Mouse (Mus musculus) heart, postnatal 0 days (tissue): Measurements from ENCODE around the gene March5. TPM values are rescaled to one million over a fixed set of nuclear protein-coding genes. Genes with fewer than 3 reads are reported as not detected.

Experiments used
- ATAC-seq: fragments of 200-750 bp; cut with Nextera tagmentation; 2 replicates; pipeline ENCODE4 v1.8.0; 2017; ENCODE audit warnings: low read depth, moderate number of reproducible peaks, moderate library complexity; ENCODE audit not compliant: insufficient read depth
- DNase-seq: peaks from one replicate; pipeline ENCODE4 v3.0.0-alpha.2; 2016; ENCODE audit warnings: low spot score
- H3K27ac ChIP-seq: fragments of 300-500 bp; sonication (generic); 2 replicates; pipeline ENCODE4 v1.5.1; 2014; ENCODE audit warnings: low read depth, mild to moderate bottlenecking
- H3K27me3 ChIP-seq: fragments of 300-500 bp; sonication (generic); 2 replicates; pipeline ENCODE4 v1.6.1; 2014; ENCODE audit warnings: low read length, mixed read lengths; ENCODE audit not compliant: control insufficient read depth, insufficient read depth
- H3K36me3 ChIP-seq: fragments of 300-500 bp; sonication (generic); replicated peaks from 2 replicates; pipeline ENCODE4 v1.6.1; 2014; ENCODE audit warnings: low read length, mixed read lengths; ENCODE audit not compliant: control insufficient read depth, insufficient read depth
- H3K4me1 ChIP-seq: fragments of 300-500 bp; sonication (generic); 2 replicates; pipeline ENCODE4 v1.6.1; 2014; ENCODE audit warnings: antibody characterized with exemption; ENCODE audit not compliant: control insufficient read depth, insufficient read depth
- H3K4me2 ChIP-seq: fragments of 300-500 bp; sonication (generic); 2 replicates; pipeline ENCODE4 v1.6.1; 2014; ENCODE audit warnings: low read depth, mild to moderate bottlenecking, low read length, moderate library complexity
- H3K4me3 ChIP-seq: fragments of 300-500 bp; sonication (generic); 2 replicates; pipeline ENCODE4 v1.5.1; 2014; ENCODE audit warnings: low read depth, low read length
- H3K9ac ChIP-seq: fragments of 300-500 bp; sonication (generic); replicated peaks from 2 replicates; pipeline ENCODE4 v1.6.1; 2014; ENCODE audit warnings: low read depth, low read length, mixed read lengths
- H3K9me3 ChIP-seq: fragments of 300-500 bp; sonication (generic); replicated peaks from 2 replicates; pipeline ENCODE4 v1.6.1; 2016; ENCODE audit warnings: low read length; ENCODE audit not compliant: control insufficient read depth
- CTCF ChIP-seq: IDR thresholded peaks from 2 replicates; pipeline ENCODE4 v1.5.1; 2016; ENCODE audit warnings: antibody characterized with exemption, control low read depth, low read depth
- EP300 ChIP-seq: IDR thresholded peaks from 2 replicates; pipeline ENCODE4 v1.6.1; 2016; ENCODE audit warnings: antibody characterized with exemption, low read depth
- WGBS: fragments of 180-500 bp; shearing (Covaris S2); extraction: QIAGEN DNeasy Blood & Tissue Kit; methylation state at CpG from one replicate; pipeline ENCODE4 v1.1.7; 2014; 5-methylcytosine and 5-hydroxymethylcytosine counted together
- polyA plus RNA-seq: library from polyadenylated mRNA; unstranded; fragments of >200 nt; fragmentation: Nextera tagmentation; extraction: Ambion mirVana; gene quantifications from 2 replicates; pipeline ENCODE4 v1.2.1, GENCODE M21; 2015
- total RNA-seq: library from RNA; depleted of rRNA; stranded (reverse); fragments of >200 nt; gene quantifications from 2 replicates; pipeline ENCODE4 v1.2.3, GENCODE M21; 2014; ENCODE audit warnings: low replicate concordance

March5 gene
- total and polyA plus RNA-seq, 2 experiments from 2014 or later = 80.9 to 82.5 TPM

GRCm38 (mm10) chr19:37174116-37174715, 33.1 kb upstream of the March5 start:
- ATAC-seq (peak; percentile 1; the same call in 1 of the 2 replicates), DNase-seq (peak; percentile 40)
- Histone ChIP-seq H3K4me3 (peak overlapping the region; percentile 69), H3K4me1 (peaks cover 4% of the 10 kb centered on the region; the same call in 1 of the 2 replicates), H3K4me2 (peak overlapping the region; percentile 80), H3K9me3 (no peaks in the 10 kb centered on the region), H3K27ac (peak overlapping the region; percentile 96), H3K9ac (peak overlapping the region; percentile 89), H3K27me3 (no peaks in the 10 kb centered on the region), H3K36me3 (no peaks in the 10 kb centered on the region; the same call in 1 of the 2 replicates)
- WGBS = under 1% methylated on average over 69 of the region's 70 CpGs
- TF ChIP-seq CTCF = no peak
- no peak for TF ChIP-seq EP300

GRCm38 (mm10) chr19:37174716-37175435, 32.5 kb upstream of the March5 start:
- TF ChIP-seq CTCF (no peak), EP300 (no peak)
- peaks cover 3% of the 10 kb centered on the region; the same call in 1 of the 2 replicates for H3K4me1 ChIP-seq
- H3K9ac ChIP-seq = peak overlapping the region; percentile 89
- H3K27me3 ChIP-seq = no peaks in the 10 kb centered on the region
- ATAC-seq (peak; percentile 67), DNase-seq (peak; percentile 93)
- no peaks in the 10 kb centered on the region for H3K9me3 ChIP-seq
- H3K27ac ChIP-seq = peak overlapping the region; percentile 96
- H3K36me3 ChIP-seq = no peaks in the 10 kb centered on the region; the same call in 1 of the 2 replicates
- WGBS = under 1% methylated on average over 36 of the region's 36 CpGs
- H3K4me3 ChIP-seq = peak overlapping the region; percentile 69
- H3K4me2 ChIP-seq = peak overlapping the region; percentile 80

GRCm38 (mm10) chr19:37175436-37175805, 31.9 kb upstream of the March5 start:
- Histone ChIP-seq H3K4me2 (peak overlapping the region; percentile 80), H3K9me3 (no peaks in the 10 kb centered on the region), H3K9ac (peak overlapping the region; percentile 89), H3K4me3 (peak overlapping the region; percentile 69), H3K27ac (peak overlapping the region; percentile 96), H3K4me1 (no peaks in the 10 kb centered on the region; the same call in 1 of the 2 replicates), H3K36me3 (no peaks in the 10 kb centered on the region; the same call in 1 of the 2 replicates), H3K27me3 (no peaks in the 10 kb centered on the region)
- no peak for ATAC-seq
- no peak for DNase-seq
- WGBS = under 1% methylated on average over 12 of the region's 12 CpGs
- TF ChIP-seq CTCF (no peak), EP300 (no peak)

DNA sequence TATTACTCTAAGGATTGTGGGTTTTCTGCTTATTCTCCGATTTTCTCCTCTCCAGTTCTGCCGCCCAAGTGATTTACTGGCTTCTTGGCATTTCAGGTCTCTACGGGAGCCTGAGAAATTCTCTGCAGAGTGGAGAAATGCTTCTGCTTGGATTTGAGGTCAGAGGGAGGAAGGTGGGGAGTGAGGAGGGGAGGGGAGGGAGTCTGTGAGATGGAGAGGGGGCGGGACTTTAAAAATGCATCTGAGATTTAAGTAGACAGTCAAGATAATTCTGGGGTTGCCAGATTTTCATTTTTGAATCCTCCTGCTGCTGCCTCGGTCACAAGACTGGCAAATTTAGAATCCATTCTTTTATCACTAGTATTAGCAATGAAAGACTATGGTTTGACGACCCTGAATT, 31.4 kb upstream of the March5 start:
- Histone ChIP-seq H3K27ac (peak overlapping the region; percentile 96), H3K9ac (peak overlapping the region; percentile 89), H3K4me3 (peak overlapping the region; percentile 69), H3K36me3 (no peaks in the 10 kb centered on the region; the same call in 1 of the 2 replicates), H3K4me1 (no peaks in the 10 kb centered on the region; the same call in 1 of the 2 replicates), H3K9me3 (no peaks in the 10 kb centered on the region), H3K27me3 (no peaks in the 10 kb centered on the region), H3K4me2 (peak overlapping the region; percentile 80)
- peak; percentile 83 for DNase-seq
- no peak for TF ChIP-seq EP300
- WGBS = 2% methylated on average over 6 of the region's 6 CpGs
- peak; percentile 34; the same call in 1 of the 2 replicates for ATAC-seq

- Histone ChIP-seq H3K4me2 (peak overlapping the region; percentile 80), H3K9me3 (no peaks in the 10 kb centered on the region), H3K4me1 (no peaks in the 10 kb centered on the region; the same call in 1 of the 2 replicates), H3K36me3 (no peaks in the 10 kb centered on the region), H3K4me3 (peak overlapping the region; percentile 69), H3K9ac (0 out of 2 replicates have a peak overlapping the region, but pooled peaks have one; percentile 36), H3K27me3 (no peaks in the 10 kb centered on the region), H3K27ac (peak overlapping the region; percentile 96)
- WGBS = 26% methylated on average over 4 of the region's 4 CpGs
- TF ChIP-seq EP300 (no peak), CTCF (no peak)
- DNase-seq (peak; percentile 82), ATAC-seq (peak; percentile 47)
Observed at GRCm38 (mm10) chr19:37176879-37177462, 30.4 kb upstream of the March5 start.
